Mouse (Mus musculus): Measurements from ENCODE around the gene Vangl2.

- no peak for TF ChIP-seq CTCF (IDR thresholded peaks at IDR 0.05; ENCODE audit: control insufficient read depth, insufficient read depth, low read length)
- TF ChIP-seq POLR2A (IDR thresholded peaks at IDR 0.05; ENCODE audit: borderline replicate concordance, control insufficient read depth, low read depth, low read length) = no peak
Measured at GRCm38 (mm10) chr1:172015312-172015939, 12.8 kb downstream of the Vangl2 start.
